Comparison of ENCODE assay signal across 12 mouse cellular contexts in genomic region chr1:167204421-167204820, GRCm38 (mm10).
"Had no signal": no experiment of that assay in that cellular context is flagged by ENCODE, and none has a peak within 500 bp of the region (broad histone marks: within the 10 kb centered on the region; RNA-seq: fewer than 3 reads in every experiment).

No protein-coding gene starts in this region.

- DNase-seq: gastrocnemius, postnatal 14 days; gastrocnemius, postnatal 36 days; heart, adult 18-20 months; heart, postnatal 14 days; heart, postnatal 36 days; kidney, adult 11 months; kidney, adult 2 months; kidney, adult 9 months; kidney, postnatal 14 days; kidney, postnatal 36 days; layer of hippocampus, postnatal 36 days; left cerebral cortex, postnatal 4 days had no signal
